ENCODE assay signal across 16 mouse cellular contexts in genomic region chrX:68245753-68246152, GRCm38 (mm10).
"Had no signal": no experiment of that assay in that cellular context is flagged by ENCODE, and none has a peak within 500 bp of the region (broad histone marks: within the 10 kb centered on the region; RNA-seq: fewer than 3 reads in every experiment).

No protein-coding gene starts in this region.

- H3K27me3 ChIP-seq: midbrain, embryonic 12.5 days; neural tube, embryonic 13.5 days; stomach, embryonic 15.5 days had no signal

- ATAC-seq: midbrain, embryonic 16.5 days had no signal

- H3K27ac ChIP-seq: midbrain, embryonic 10.5 days; midbrain, embryonic 12.5 days; neural tube, embryonic 13.5 days; stomach, embryonic 15.5 days; stomach, postnatal 0 days had no signal

- H3K9ac ChIP-seq: lung, embryonic 14.5 days; midbrain, embryonic 12.5 days; neural tube, embryonic 13.5 days; stomach, embryonic 15.5 days had no signal

- DNase-seq: lung, adult 18-20 months; lung, embryonic 14.5 days; lung, postnatal 10 days; lung, postnatal 4 days; midbrain, embryonic 14.5 days; right cerebral cortex, postnatal 14 days; thymus, adult 18-20 months; thymus, postnatal 14 days; thymus, postnatal 36 days had no signal

- H3K36me3 ChIP-seq: midbrain, embryonic 10.5 days; midbrain, embryonic 12.5 days; neural tube, embryonic 13.5 days; stomach, embryonic 15.5 days had no signal

- H3K4me2 ChIP-seq: lung, embryonic 14.5 days; midbrain, embryonic 12.5 days; neural tube, embryonic 13.5 days; stomach, embryonic 15.5 days had no signal

- H3K9me3 ChIP-seq: midbrain, embryonic 10.5 days; midbrain, embryonic 12.5 days; neural tube, embryonic 13.5 days; stomach, embryonic 15.5 days had no signal

- H3K4me3 ChIP-seq: midbrain, embryonic 10.5 days; midbrain, embryonic 12.5 days; myocyte; neural tube, embryonic 13.5 days; stomach, embryonic 15.5 days had no signal

- H3K4me1 ChIP-seq: midbrain, embryonic 10.5 days; midbrain, embryonic 12.5 days; neural tube, embryonic 13.5 days; stomach, embryonic 15.5 days had no signal
